Comparison of ENCODE assay signal across 18 mouse cellular contexts in genomic region chr6:72373184-72373583, GRCm38 (mm10). TPM values are rescaled to one million over a fixed set of nuclear protein-coding genes. Genes with fewer than 3 reads are reported as not detected.
DNase-seq lines count a peak whose midpoint lies in the region; ATAC-seq and TF ChIP-seq lines count a peak whose summit lies in the region.
"Had no signal": no experiment of that assay in that cellular context is flagged by ENCODE, and none has a peak within 500 bp of the region (broad histone marks: within the 10 kb centered on the region; RNA-seq: fewer than 3 reads in every experiment).

No protein-coding gene starts in this region.

- peaks cover 33% of the 10 kb centered on the region for H3K4me1 ChIP-seq in heart, embryonic 15.5 days (replicated peaks)
- peaks cover 21% of the 10 kb centered on the region for H3K4me1 ChIP-seq in liver, adult 2 months (ENCODE audit: control insufficient read depth, insufficient read depth, low read length)
- H3K4me1 ChIP-seq in spleen, adult 2 months (ENCODE audit: control insufficient read depth, insufficient read depth, insufficient read length): peaks cover 8% of the 10 kb centered on the region
- no peaks in the 10 kb centered on the region for H3K4me1 ChIP-seq in hindbrain, embryonic 11.5 days (replicated peaks; ENCODE audit: control insufficient read depth, insufficient read depth, low read length)

- H3K9me3 ChIP-seq in heart, embryonic 15.5 days (replicated peaks): no peaks in the 10 kb centered on the region
- no peaks in the 10 kb centered on the region for H3K9me3 ChIP-seq in hindbrain, embryonic 11.5 days (ENCODE audit: control insufficient read depth, low read length)
- H3K9me3 ChIP-seq: hindbrain, embryonic 13.5 days had no signal

- H3K4me3 ChIP-seq in heart, embryonic 15.5 days: no peak overlapping the region
- no peak overlapping the region for H3K4me3 ChIP-seq in liver, adult 2 months (ENCODE audit: insufficient read depth, low read depth, low read length)
- no peak overlapping the region for H3K4me3 ChIP-seq in spleen, adult 2 months (ENCODE audit: extremely low read depth, insufficient read depth, insufficient read length)
- no peak overlapping the region for H3K4me3 ChIP-seq in myocyte
- H3K4me3 ChIP-seq in hindbrain, embryonic 11.5 days (ENCODE audit: low read depth, low read length): no peak overlapping the region
- H3K4me3 ChIP-seq: hindbrain, embryonic 13.5 days; layer of hippocampus, adult 2 months had no signal

- ATAC-seq in heart, embryonic 15.5 days (replicated peaks; ENCODE audit: insufficient number of reproducible peaks, insufficient read depth, low FRiP score, low read depth): no peak
- no peak for ATAC-seq in hindbrain, embryonic 11.5 days (ENCODE audit: low FRiP score)
- ATAC-seq: inflammation-experienced regulatory T-cells, adult 6 months had no signal

- H3K36me3 ChIP-seq in heart, embryonic 15.5 days: 0 out of 2 replicates have a peak, but pooled peaks cover 4% of the 10 kb centered on the region
- no peaks in the 10 kb centered on the region for H3K36me3 ChIP-seq in liver, adult 2 months (ENCODE audit: control insufficient read depth, insufficient read depth, low read length)
- peaks cover 1% of the 10 kb centered on the region; the same call in 1 of the 2 replicates for H3K36me3 ChIP-seq in spleen, adult 2 months (ENCODE audit: control insufficient read depth, insufficient read depth, low read length)
- H3K36me3 ChIP-seq in myocyte (ENCODE audit: control insufficient read depth, insufficient read depth): peaks cover 8% of the 10 kb centered on the region
- no peaks in the 10 kb centered on the region for H3K36me3 ChIP-seq in hindbrain, embryonic 11.5 days (ENCODE audit: control insufficient read depth, insufficient read depth, low read length)
- H3K36me3 ChIP-seq: hindbrain, embryonic 13.5 days had no signal

- peak overlapping the region; percentile 74; the same call in 1 of the 2 replicates for H3K27ac ChIP-seq in heart, embryonic 15.5 days
- peak overlapping the region; percentile 66 for H3K27ac ChIP-seq in liver, adult 2 months (replicated peaks; ENCODE audit: insufficient read depth, low read depth, low read length)
- 0 out of 2 replicates have a peak overlapping the region, but pooled peaks have one; percentile 4 for H3K27ac ChIP-seq in spleen, adult 2 months (ENCODE audit: insufficient read depth, low read length)
- H3K27ac ChIP-seq in hindbrain, embryonic 11.5 days (ENCODE audit: low read depth, low read length): no peak overlapping the region
- H3K27ac ChIP-seq: hindbrain, embryonic 13.5 days; layer of hippocampus, adult 2 months had no signal

- intact Hi-C loops in heart, postnatal 36 days (cut with DNase I): no loop called here

- 67% methylated on average over 4 of the region's 4 CpGs for WGBS in heart, embryonic 15.5 days
- 18% methylated on average over 4 of the region's 4 CpGs for whole genome bisulfite sequencing in liver, adult 2 months
- WGBS in spleen, adult 2 months: 93% methylated on average over 4 of the region's 4 CpGs
- WGBS in hindbrain, embryonic 11.5 days: 91% methylated on average over 4 of the region's 4 CpGs

- TF ChIP-seq CTCF in liver, adult 2 months (IDR thresholded peaks at IDR 0.05; ENCODE audit: low read depth, low read length): no peak
- no peak for TF ChIP-seq CTCF in spleen, adult 2 months (IDR thresholded peaks at IDR 0.05; ENCODE audit: extremely low read depth, insufficient read depth, insufficient read length, insufficient replicate concordance)

- no peak overlapping the region for H3ac ChIP-seq in myocyte (ENCODE audit: control insufficient read depth, insufficient read length)

- DNase-seq in heart, postnatal 36 days: no peak
- DNase-seq in liver, adult 2 months (ENCODE audit: extremely low read depth, low read depth, low spot score): peak; percentile 78
- no peak for DNase-seq in liver
- no peak for DNase-seq in spleen, adult 2 months (ENCODE audit: low read depth in 1 of 2, low spot score in 2 of 2)
- DNase-seq in spleen, adult 12 weeks (ENCODE audit: low spot score): no peak
- no peak for DNase-seq in hindbrain, embryonic 11.5 days (ENCODE audit: low spot score)
- DNase-seq: cerebellum, adult 11-12 months; cerebellum, postnatal 14 days; layer of hippocampus, postnatal 36 days; right cerebral cortex, adult 18-20 months; spleen, adult 18-20 months; thymus, adult 2 months had no signal

- H3K27me3 ChIP-seq in heart, embryonic 15.5 days: no peaks in the 10 kb centered on the region
- H3K27me3 ChIP-seq in liver, adult 2 months (ENCODE audit: control insufficient read depth, insufficient read depth, low read length): no peaks in the 10 kb centered on the region
- H3K27me3 ChIP-seq in spleen, adult 2 months (ENCODE audit: control insufficient read depth, insufficient read depth, low read length): no peaks in the 10 kb centered on the region
- H3K27me3 ChIP-seq in myocyte (ENCODE audit: control insufficient read depth, insufficient read depth, insufficient read length): no peaks in the 10 kb centered on the region
- H3K27me3 ChIP-seq in hindbrain, embryonic 11.5 days (ENCODE audit: control insufficient read depth, insufficient read depth, low read length): no peaks in the 10 kb centered on the region
- H3K27me3 ChIP-seq: hindbrain, embryonic 13.5 days had no signal

- no peaks in the 10 kb centered on the region for H3K79me2 ChIP-seq in liver, adult 2 months (ENCODE audit: control insufficient read depth, insufficient read depth, low read length)
- H3K79me2 ChIP-seq in myocyte (ENCODE audit: control insufficient read depth, insufficient read depth): peaks cover 14% of the 10 kb centered on the region

- H3K9ac ChIP-seq in heart, embryonic 15.5 days: no peak overlapping the region
- H3K9ac ChIP-seq in liver, adult 2 months (ENCODE audit: low read depth, low read length): peak overlapping the region; percentile 16
- no peak overlapping the region for H3K9ac ChIP-seq in hindbrain, embryonic 11.5 days (ENCODE audit: low read depth, low read length)
- H3K9ac ChIP-seq: hindbrain, embryonic 13.5 days had no signal

- no peak overlapping the region for H3K4me2 ChIP-seq in heart, embryonic 15.5 days
- peak overlapping the region; percentile 93 for H3K4me2 ChIP-seq in myocyte (ENCODE audit: low read depth)
- H3K4me2 ChIP-seq in hindbrain, embryonic 11.5 days (replicated peaks; ENCODE audit: low read depth, low read length): no peak overlapping the region
- H3K4me2 ChIP-seq: hindbrain, embryonic 13.5 days; midbrain, embryonic 11.5 days had no signal

- TF ChIP-seq POLR2A in liver, adult 2 months (IDR thresholded peaks at IDR 0.05; ENCODE audit: extremely low read depth, insufficient read depth, low read length): no peak
- TF ChIP-seq POLR2A in spleen, adult 2 months (IDR thresholded peaks at IDR 0.05; ENCODE audit: low read depth, low read length): no peak
- no peak for TF ChIP-seq POLR2A in myocyte (IDR thresholded peaks at IDR 0.05; ENCODE audit: insufficient read length, low read depth)

TF ChIP-seq in myocyte, 11 proteins besides CTCF, POLR2A, EP300 and RAD21:
- TF ChIP-seq TCF12 (IDR thresholded peaks at IDR 0.05; ENCODE audit: insufficient read depth, poor library complexity, severe bottlenecking): no peak
- TF ChIP-seq REST (IDR thresholded peaks at IDR 0.05; ENCODE audit: insufficient read depth, insufficient read length): no peak
- TF ChIP-seq TCF3 (IDR thresholded peaks at IDR 0.05; ENCODE audit: insufficient read length, low read depth): no peak
- no peak for TF ChIP-seq USF1 (IDR thresholded peaks at IDR 0.05; ENCODE audit: low read depth)
- no peak for TF ChIP-seq CEBPB (IDR thresholded peaks at IDR 0.05; ENCODE audit: insufficient read depth, poor library complexity, severe bottlenecking)

RNA-seq across cellular contexts. Expression of gene Rnf181, which starts 6.4 kb away (rescaled TPM):
- 76.8 and 86.0 TPM in 2 replicates for polyA plus RNA-seq in heart, embryonic 15.5 days (2015; fragmentation: Nextera tagmentation; extraction: Ambion mirVana)
- total RNA-seq in heart, postnatal 36 days (2021): 10 to 100 TPM; 42.8 to 47.6 TPM
- total RNA-seq in liver, adult 2 months (2014; rRNA removed): 58.1 and 62.6 TPM in 2 replicates
- 66.4 and 75.2 TPM in 2 replicates for polyA plus RNA-seq in liver, adult 2 months (2012; rRNA removed)
- polyA plus RNA-seq in spleen, adult 2 months (2012; rRNA removed): 62.4 and 65.8 TPM in 2 replicates
- polyA plus RNA-seq in myocyte (2012; fragmentation: generic; extraction: Trizol): 169 TPM
- polyA plus RNA-seq in hindbrain, embryonic 11.5 days (2014; fragmentation: Nextera tagmentation; extraction: Ambion mirVana): 106 and 111 TPM in 2 replicates

RNA-seq across cellular contexts. Expression of gene Vamp5, which starts 7.1 kb away (rescaled TPM):
- polyA plus RNA-seq in heart, embryonic 15.5 days (2015; fragmentation: Nextera tagmentation; extraction: Ambion mirVana): 43.2 and 46.1 TPM in 2 replicates
- total RNA-seq in heart, postnatal 36 days (2021): 10 to 100 TPM; 67.4 to 72.6 TPM
- 18.9 and 20.5 TPM in 2 replicates for total RNA-seq in liver, adult 2 months (2014; rRNA removed)
- polyA plus RNA-seq in liver, adult 2 months (2012; rRNA removed): 18.3 and 18.5 TPM in 2 replicates
- 51.3 and 55.6 TPM in 2 replicates for polyA plus RNA-seq in spleen, adult 2 months (2012; rRNA removed)
- 544 TPM for polyA plus RNA-seq in myocyte (2012; fragmentation: generic; extraction: Trizol)
- 13.4 and 13.7 TPM in 2 replicates for polyA plus RNA-seq in hindbrain, embryonic 11.5 days (2014; fragmentation: Nextera tagmentation; extraction: Ambion mirVana)

RNA-seq across cellular contexts. Expression of gene Vamp8, which starts 17.3 kb away (rescaled TPM):
- polyA plus RNA-seq in heart, embryonic 15.5 days (2015; fragmentation: Nextera tagmentation; extraction: Ambion mirVana): 123 and 142 TPM in 2 replicates
- total RNA-seq in heart, postnatal 36 days (2021): 10 to 100 TPM; 75.7 to 81.5 TPM
- total RNA-seq in liver, adult 2 months (2014; rRNA removed): 193 and 238 TPM in 2 replicates
- polyA plus RNA-seq in liver, adult 2 months (2012; rRNA removed): 219 and 220 TPM in 2 replicates
- polyA plus RNA-seq in spleen, adult 2 months (2012; rRNA removed): 100 and 107 TPM in 2 replicates
- polyA plus RNA-seq in myocyte (2012; fragmentation: generic; extraction: Trizol): 107 TPM
- 35.2 and 37.9 TPM in 2 replicates for polyA plus RNA-seq in hindbrain, embryonic 11.5 days (2014; fragmentation: Nextera tagmentation; extraction: Ambion mirVana)

RNA-seq across cellular contexts. Expression of gene Tmem150a, which starts 17.9 kb away (rescaled TPM):
- polyA plus RNA-seq in heart, embryonic 15.5 days (2015; fragmentation: Nextera tagmentation; extraction: Ambion mirVana): 11.1 and 12.8 TPM in 2 replicates
- 10 to 100 TPM; 19.3 to 22.6 TPM for total RNA-seq in heart, postnatal 36 days (2021)
- 62.9 and 78.9 TPM in 2 replicates for total RNA-seq in liver, adult 2 months (2014; rRNA removed)
- polyA plus RNA-seq in liver, adult 2 months (2012; rRNA removed): 202 and 244 TPM in 2 replicates
- polyA plus RNA-seq in spleen, adult 2 months (2012; rRNA removed): 21.7 and 24.6 TPM in 2 replicates
- 26.7 TPM for polyA plus RNA-seq in myocyte (2012; fragmentation: generic; extraction: Trizol)
- 7.0 and 9.2 TPM in 2 replicates for polyA plus RNA-seq in hindbrain, embryonic 11.5 days (2014; fragmentation: Nextera tagmentation; extraction: Ambion mirVana)

RNA-seq across cellular contexts. Expression of gene 0610030E20Rik, which starts 26.1 kb away (rescaled TPM):
- 15.6 and 20.0 TPM in 2 replicates for polyA plus RNA-seq in heart, embryonic 15.5 days (2015; fragmentation: Nextera tagmentation; extraction: Ambion mirVana)
- total RNA-seq in heart, postnatal 36 days (2021): 10 to 100 TPM in 1 of 2 experiments, 1 to 10 TPM in 1; 9.8 to 11.3 TPM
- 10.2 and 14.2 TPM in 2 replicates for total RNA-seq in liver, adult 2 months (2014; rRNA removed)
- 17.5 and 18.5 TPM in 2 replicates for polyA plus RNA-seq in liver, adult 2 months (2012; rRNA removed)
- 19.9 and 23.1 TPM in 2 replicates for polyA plus RNA-seq in spleen, adult 2 months (2012; rRNA removed)
- 8.0 TPM for polyA plus RNA-seq in myocyte (2012; fragmentation: generic; extraction: Trizol)
- 17.6 and 28.4 TPM in 2 replicates for polyA plus RNA-seq in hindbrain, embryonic 11.5 days (2014; fragmentation: Nextera tagmentation; extraction: Ambion mirVana)
